Mouse (Mus musculus) MEL (cell line): Measurements from ENCODE around the gene Sec11a.

Experiments
- CTCF ChIP-seq, 3 experiments: IDR thresholded peaks in 2 of 3; conservative IDR thresholded peaks in 1 of 3; 2 replicates each; pipeline ENCODE4 v1.5.1; 2011 to 2012; ENCODE audit warnings: low read length in 3 of 3, low read depth in 2 of 3, mild to moderate bottlenecking in 2 of 3, improper control_type of control experiment in 1 of 3, inconsistent platforms in 1 of 3, mixed read lengths in 1 of 3, moderate library complexity in 1 of 3; ENCODE audit not compliant: control insufficient read depth in 1 of 3, insufficient read depth in 1 of 3, poor library complexity in 1 of 3, severe bottlenecking in 1 of 3
- ELF1 ChIP-seq: IDR thresholded peaks from 2 replicates; pipeline ENCODE4 v1.6.1; 2014; ENCODE audit warnings: low read depth, mild to moderate bottlenecking, inconsistent platforms, low read length, improper control_type of control experiment, moderate library complexity
- EP300 ChIP-seq, 2 experiments: IDR thresholded peaks; 2 replicates each; pipeline ENCODE4 v1.6.1; 2011; ENCODE audit warnings: improper control_type of control experiment in 2 of 2, low read length in 2 of 2, low read depth in 1 of 2, mild to moderate bottlenecking in 1 of 2
- KAT2A ChIP-seq: conservative IDR thresholded peaks from 2 replicates; pipeline ENCODE4 v1.6.1; 2012; ENCODE audit warnings: low read depth, low read length, improper control_type of control experiment, inconsistent platforms
- MAFK ChIP-seq: IDR thresholded peaks from 2 replicates; pipeline ENCODE4 v1.6.1; 2011; ENCODE audit warnings: low read depth, mild to moderate bottlenecking, low read length, improper control_type of control experiment, borderline replicate concordance
- MAZ ChIP-seq: IDR thresholded peaks from 2 replicates; pipeline ENCODE4 v1.6.1; 2012; ENCODE audit warnings: low read depth, mild to moderate bottlenecking, inconsistent platforms, low read length, improper control_type of control experiment
- NELFE ChIP-seq: IDR thresholded peaks from 2 replicates; pipeline ENCODE4 v1.6.1; 2011; ENCODE audit warnings: low read depth, low read length, improper control_type of control experiment
- POLR2A ChIP-seq, 2 experiments: IDR thresholded peaks; 2 replicates each; pipeline ENCODE4 v1.6.1; 2011 to 2012; ENCODE audit warnings: low read length in 2 of 2, mild to moderate bottlenecking in 2 of 2, control low read depth in 1 of 2, improper control_type of control experiment in 1 of 2, low read depth in 1 of 2, moderate library complexity in 1 of 2; ENCODE audit not compliant: control insufficient read depth in 1 of 2, insufficient read depth in 1 of 2, poor library complexity in 1 of 2
- RAD21 ChIP-seq: IDR thresholded peaks from 2 replicates; pipeline ENCODE4 v1.6.1; 2011; ENCODE audit warnings: mild to moderate bottlenecking, low read depth, low read length, improper control_type of control experiment
- SIN3A ChIP-seq: IDR thresholded peaks from 2 replicates; pipeline ENCODE4 v1.6.1; 2012; ENCODE audit warnings: low read length, improper control_type of control experiment, inconsistent platforms
- TBP ChIP-seq: IDR thresholded peaks from 2 replicates; pipeline ENCODE4 v1.8.0; 2011; ENCODE audit warnings: low read depth, low read length, improper control_type of control experiment
- UBTF ChIP-seq: IDR thresholded peaks from 2 replicates; pipeline ENCODE4 v1.6.1; 2012; ENCODE audit warnings: low read depth, mild to moderate bottlenecking, inconsistent platforms, low read length, improper control_type of control experiment, moderate library complexity, borderline replicate concordance; ENCODE audit not compliant: insufficient read depth
- ZC3H11A ChIP-seq: IDR thresholded peaks from 2 replicates; pipeline ENCODE4 v1.6.1; 2012; ENCODE audit warnings: low read depth, mild to moderate bottlenecking, inconsistent platforms, low read length, improper control_type of control experiment
- ZNF384 ChIP-seq: IDR thresholded peaks from 2 replicates; pipeline ENCODE4 v1.6.1; 2012; ENCODE audit warnings: low read depth, mild to moderate bottlenecking, inconsistent platforms, low read length, improper control_type of control experiment

GRCm38 (mm10) chr7:80972082-80972481, 24.5 kb upstream of the Sec11a start:
- TF ChIP-seq TBP = no peak
- TF ChIP-seq POLR2A (IDR thresholded peaks at IDR 0.05; ENCODE audit: control insufficient read depth in 1 of 2, insufficient read depth in 1 of 2, low read depth in 1 of 2, low read length in 2 of 2, poor library complexity in 1 of 2) = no peak
- TF ChIP-seq CTCF (IDR thresholded peaks at IDR 0.05 in 2 of 3, conservative IDR thresholded peaks at IDR 0.05 in 1 of 3; ENCODE audit: control insufficient read depth in 1 of 3, insufficient read depth in 1 of 3, low read depth in 2 of 3, low read length in 3 of 3, poor library complexity in 1 of 3, severe bottlenecking in 1 of 3) = no peak
- TF ChIP-seq MAZ = no peak
- no peak for TF ChIP-seq UBTF
- TF ChIP-seq ZNF384 = no peak
- TF ChIP-seq EP300 (IDR thresholded peaks at IDR 0.05; ENCODE audit: low read depth in 1 of 2, low read length in 2 of 2) = no peak
- TF ChIP-seq SIN3A = no peak
- no peak for TF ChIP-seq ELF1
- no peak for TF ChIP-seq KAT2A
- no peak for TF ChIP-seq RAD21
- no peak for TF ChIP-seq MAFK
- no peak for TF ChIP-seq NELFE
- no peak for TF ChIP-seq ZC3H11A
